Mouse (Mus musculus): ENCODE results near the gene Ugt1a8.

Ugt1a8 gene

DNA sequence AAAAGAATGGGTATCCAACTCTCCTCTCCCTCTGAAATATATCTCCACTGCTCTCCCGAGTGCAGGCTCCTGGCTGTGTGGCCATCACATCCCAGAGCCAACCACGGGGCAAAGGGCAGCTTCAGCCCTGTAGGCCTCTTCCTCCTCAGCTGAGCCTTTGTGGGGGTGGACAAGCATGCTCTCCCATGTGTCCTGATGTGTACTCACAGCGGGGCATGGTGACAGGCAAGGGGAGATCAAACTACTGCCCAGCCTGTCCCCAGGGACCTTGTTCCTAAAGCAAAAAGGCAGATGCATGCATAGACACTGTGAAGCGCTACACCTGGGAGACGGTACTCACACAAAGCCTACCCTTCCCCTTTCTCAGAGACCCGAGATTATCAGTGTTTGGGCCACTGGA, 172.5 kb downstream of the Ugt1a8 start:
- no peak for DNase-seq (ENCODE audit: low spot score in 2 of 2)

GRCm38 (mm10) chr1:88260604-88261377, 173.2 kb downstream of the Ugt1a8 start:
- DNase-seq (ENCODE audit: low spot score in 2 of 2), result no peak

GRCm38 (mm10) chr1:88261706-88262105, 174.1 kb downstream of the Ugt1a8 start:
- no peak for DNase-seq (ENCODE audit: low spot score in 2 of 2)

- no peak for DNase-seq (ENCODE audit: low spot score in 2 of 2)
Measured at GRCm38 (mm10) chr1:88262255-88262654, 174.6 kb downstream of the Ugt1a8 start.

DNA sequence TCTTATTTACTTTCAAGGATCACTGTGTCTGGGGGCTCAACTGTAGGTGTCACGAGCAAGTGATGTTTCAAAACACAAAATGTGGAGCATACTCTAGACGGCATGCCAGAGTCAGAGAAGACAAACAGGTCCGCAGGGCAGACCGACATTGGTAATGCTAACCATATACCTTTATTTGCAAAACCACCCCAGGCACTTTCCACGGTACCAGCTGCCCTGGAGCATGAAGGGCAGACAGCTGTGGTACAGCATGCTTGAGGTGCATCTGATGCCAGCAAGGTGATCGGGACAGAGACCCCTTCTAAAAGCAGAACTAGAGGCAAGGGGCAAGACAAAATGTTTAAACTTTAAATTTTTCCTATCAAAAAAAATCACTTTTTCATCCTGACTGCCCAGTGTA, 175.3 kb downstream of the Ugt1a8 start:
- DNase-seq (ENCODE audit: low spot score in 2 of 2), result no peak

DNA sequence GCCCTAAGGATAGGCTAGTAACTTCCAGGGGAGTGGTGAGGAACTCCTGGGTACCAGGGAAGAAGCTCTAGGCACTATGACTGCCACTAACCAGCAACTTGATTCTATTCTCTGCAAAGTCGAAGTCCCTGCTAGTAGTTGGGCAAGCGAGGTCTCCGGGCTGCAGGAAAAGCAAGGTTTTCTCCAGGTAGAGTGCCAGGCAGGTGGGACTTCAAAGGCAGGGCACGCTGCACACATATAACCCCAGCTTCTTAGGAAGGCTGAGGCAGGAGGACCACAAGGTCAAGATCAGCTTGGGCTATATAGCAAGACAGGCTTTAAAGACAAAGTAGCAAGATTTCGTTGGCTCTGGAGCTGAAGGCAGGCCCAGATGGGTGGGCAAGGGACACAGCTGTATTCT, 176.2 kb downstream of the Ugt1a8 start:
- DNase-seq (ENCODE audit: low spot score in 2 of 2), result no peak

DNA sequence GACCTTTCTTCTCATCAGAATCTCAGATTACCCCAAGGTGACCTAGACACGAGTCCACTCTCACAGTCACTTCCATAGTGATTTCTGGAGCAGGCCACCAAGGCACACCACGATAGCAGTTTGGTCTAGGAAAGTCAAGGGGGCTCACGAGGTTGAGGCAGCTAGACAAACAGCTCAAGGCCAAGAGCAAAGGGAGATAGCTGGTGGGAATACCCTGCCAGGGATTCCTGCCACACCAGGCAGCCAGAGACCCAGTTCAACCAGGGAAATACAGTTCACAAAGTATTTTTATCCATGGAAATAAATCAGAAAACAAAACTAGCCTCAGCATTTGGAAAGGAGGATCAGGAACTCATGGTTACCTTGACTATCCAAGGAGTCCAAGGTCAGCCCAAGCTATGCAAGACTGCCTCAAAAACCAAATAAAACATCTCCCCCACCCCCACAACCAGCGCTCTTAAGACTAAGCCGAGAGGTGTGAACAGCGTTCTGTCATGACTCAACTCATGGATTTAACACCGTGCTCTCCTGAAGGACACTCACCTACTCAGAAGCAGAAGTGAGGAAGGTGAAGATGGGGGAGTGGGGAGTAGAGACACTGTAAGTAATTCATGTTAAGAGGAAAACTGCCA, 176.7 kb downstream of the Ugt1a8 start:
- DNase-seq (ENCODE audit: low spot score in 2 of 2), result no peak

DNA sequence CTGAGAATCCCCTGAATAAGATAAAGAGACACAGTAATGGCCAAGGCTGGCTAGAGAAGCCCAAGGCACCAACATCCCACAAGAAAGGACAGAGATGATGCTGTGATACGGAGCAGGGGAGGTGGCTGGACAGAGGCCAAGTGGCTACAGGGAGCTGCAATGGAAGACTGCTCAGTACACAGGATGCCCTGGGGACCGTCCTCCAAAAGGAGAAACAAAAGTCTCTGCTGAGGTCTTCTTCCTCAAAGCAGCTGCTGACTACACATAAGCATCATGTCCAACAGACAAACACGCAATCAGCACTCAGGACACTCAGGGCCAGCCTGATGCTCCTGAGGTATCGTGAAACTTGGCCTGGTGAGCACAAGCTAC, 177.2 kb downstream of the Ugt1a8 start:
- DNase-seq (ENCODE audit: low spot score in 2 of 2), result no peak

- DNase-seq (ENCODE audit: low spot score in 2 of 2), result no peak
Measured at GRCm38 (mm10) chr1:88266123-88266522, 178.5 kb downstream of the Ugt1a8 start.

- DNase-seq (ENCODE audit: low spot score in 2 of 2), result no peak
Measured at GRCm38 (mm10) chr1:88267489-88267888, 179.9 kb downstream of the Ugt1a8 start.

GRCm38 (mm10) chr1:88268070-88268469, 180.5 kb downstream of the Ugt1a8 start:
- DNase-seq (ENCODE audit: low spot score in 2 of 2), result no peak
